Mouse (Mus musculus) lung, adult 2 months (tissue): ENCODE measurements around the gene Rnf185.

Experiments used
- CTCF ChIP-seq: fragments of 200-500 bp; IDR thresholded peaks from 2 replicates; pipeline ENCODE4 v1.5.1; 2011; ENCODE audit warnings: mild to moderate bottlenecking, low read length, control low read depth; ENCODE audit not compliant: insufficient read depth
- POLR2A ChIP-seq: fragments of 200-500 bp; IDR thresholded peaks from 2 replicates; pipeline ENCODE4 v1.6.1; 2011; ENCODE audit warnings: low read depth, mild to moderate bottlenecking, control low read depth, low read length, borderline replicate concordance; ENCODE audit errors: extremely low read depth

DNA sequence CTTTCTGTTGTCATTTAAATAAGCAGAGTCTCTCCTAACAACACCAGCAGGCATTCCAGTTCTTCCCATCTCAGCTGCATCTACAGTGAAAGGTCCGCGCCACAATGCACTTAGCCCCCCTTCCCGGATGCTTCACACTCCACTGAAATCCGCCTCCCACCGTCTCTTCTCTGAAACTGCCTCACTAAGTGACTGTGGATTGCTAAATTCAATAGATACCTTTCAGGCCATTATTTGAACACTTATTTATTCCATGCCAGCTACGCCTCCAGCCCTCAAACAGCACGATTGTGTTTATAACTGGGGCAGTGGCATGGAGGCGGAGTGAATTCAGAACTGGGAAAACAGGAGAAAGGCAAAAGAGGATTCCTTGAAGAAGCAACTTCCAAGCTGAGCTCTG, 55.6 kb downstream of the Rnf185 start:
- TF ChIP-seq CTCF (no peak), POLR2A (no peak)
